Mouse (Mus musculus) hindbrain, embryonic 14.5 days (tissue): ENCODE measurements around the gene Optc. TPM values are rescaled to one million over a fixed set of nuclear protein-coding genes. Genes with fewer than 3 reads are reported as not detected.

Experiments used
- ATAC-seq: fragments of 200-750 bp; cut with Nextera tagmentation; 2 replicates; pipeline ENCODE4 v1.8.0; 2017; ENCODE audit warnings: moderate number of reproducible peaks, mild to moderate bottlenecking, moderate TSS enrichment, moderate library complexity; ENCODE audit not compliant: low FRiP score
- DNase-seq: peaks from one replicate; pipeline ENCODE4 v3.0.0-alpha.2; 2015; ENCODE audit warnings: low spot score
- H3K27ac ChIP-seq: fragments of 300-500 bp; sonication (generic); 2 replicates; pipeline ENCODE4 v1.5.1; 2014; ENCODE audit warnings: mild to moderate bottlenecking, moderate library complexity
- H3K27me3 ChIP-seq: fragments of 300-500 bp; sonication (generic); 2 replicates; pipeline ENCODE4 v1.6.1; 2014; ENCODE audit warnings: mild to moderate bottlenecking, low read length, mixed read lengths; ENCODE audit not compliant: control insufficient read depth, insufficient read depth
- H3K36me3 ChIP-seq: fragments of 300-500 bp; sonication (generic); replicated peaks from 2 replicates; pipeline ENCODE4 v1.6.1; 2014; ENCODE audit not compliant: control insufficient read depth, insufficient read depth
- H3K4me1 ChIP-seq: fragments of 300-500 bp; sonication (generic); replicated peaks from 2 replicates; pipeline ENCODE4 v1.6.1; 2014; ENCODE audit warnings: antibody characterized with exemption, low read length, mixed read lengths; ENCODE audit not compliant: control insufficient read depth, insufficient read depth
- H3K4me2 ChIP-seq: fragments of 300-500 bp; sonication (generic); replicated peaks from 2 replicates; pipeline ENCODE4 v1.6.1; 2014; ENCODE audit warnings: mild to moderate bottlenecking, moderate library complexity
- H3K4me3 ChIP-seq: fragments of 300-500 bp; sonication (generic); replicated peaks from 2 replicates; pipeline ENCODE4 v1.5.1; 2014; ENCODE audit warnings: mild to moderate bottlenecking, low read length
- H3K9ac ChIP-seq: fragments of 300-500 bp; sonication (generic); 2 replicates; pipeline ENCODE4 v1.6.1; 2014
- H3K9me3 ChIP-seq: fragments of 300-500 bp; sonication (generic); 2 replicates; pipeline ENCODE4 v1.6.1; 2016; ENCODE audit warnings: low read length; ENCODE audit not compliant: control insufficient read depth
- WGBS: fragments of 180-500 bp; shearing (Covaris S2); extraction: QIAGEN DNeasy Blood & Tissue Kit; methylation state at CpG from one replicate; pipeline ENCODE4 v1.1.7; 2014; 5-methylcytosine and 5-hydroxymethylcytosine counted together
- polyA plus RNA-seq: library from polyadenylated mRNA; unstranded; fragments of >200 nt; fragmentation: Nextera tagmentation; extraction: Ambion mirVana; gene quantifications from 2 replicates; pipeline ENCODE4 v1.2.1, GENCODE M21; 2014

Optc gene
- polyA plus RNA-seq: 3.2 TPM in 2 replicates

DNA sequence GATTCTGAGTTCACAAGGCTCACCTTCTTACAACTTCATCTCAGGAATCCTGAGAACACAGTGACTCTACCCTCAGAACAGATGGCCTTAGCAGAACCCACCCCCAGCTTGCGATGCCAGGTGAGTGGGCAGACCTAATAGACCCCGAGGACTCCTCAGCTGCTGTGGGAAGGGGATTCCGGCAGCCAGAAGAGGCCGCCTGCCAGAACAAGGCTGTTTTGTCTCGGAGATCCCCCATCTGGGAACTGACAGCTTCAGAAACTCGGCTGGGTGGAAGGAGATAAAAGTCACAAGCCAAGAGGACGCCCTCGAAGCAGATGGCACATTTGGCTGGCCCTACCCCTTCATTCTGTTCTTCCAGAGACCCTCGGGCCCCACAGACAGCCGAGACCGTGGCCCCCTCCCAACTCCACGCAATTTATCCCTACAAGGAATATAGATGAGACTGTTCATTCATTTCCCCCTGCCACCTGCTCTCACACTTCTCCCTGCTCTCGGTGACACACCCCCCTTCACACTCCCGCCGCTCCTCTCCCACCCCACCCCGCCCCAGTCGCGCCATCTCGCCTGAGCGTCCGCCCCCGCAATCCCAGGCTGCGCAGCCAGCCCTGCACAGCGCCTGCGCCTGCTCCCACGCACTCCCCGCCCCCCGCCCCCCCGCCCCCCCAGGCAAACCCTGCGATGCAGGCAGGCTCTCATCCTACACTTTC, at the start of gene Optc:
Gene Optc (minus strand): TSS at position 51 of the 710 bp plus-strand sequence.
- H3K36me3 ChIP-seq: no peaks in the 10 kb centered on the region
- H3K9me3 ChIP-seq: no peaks in the 10 kb centered on the region

DNA sequence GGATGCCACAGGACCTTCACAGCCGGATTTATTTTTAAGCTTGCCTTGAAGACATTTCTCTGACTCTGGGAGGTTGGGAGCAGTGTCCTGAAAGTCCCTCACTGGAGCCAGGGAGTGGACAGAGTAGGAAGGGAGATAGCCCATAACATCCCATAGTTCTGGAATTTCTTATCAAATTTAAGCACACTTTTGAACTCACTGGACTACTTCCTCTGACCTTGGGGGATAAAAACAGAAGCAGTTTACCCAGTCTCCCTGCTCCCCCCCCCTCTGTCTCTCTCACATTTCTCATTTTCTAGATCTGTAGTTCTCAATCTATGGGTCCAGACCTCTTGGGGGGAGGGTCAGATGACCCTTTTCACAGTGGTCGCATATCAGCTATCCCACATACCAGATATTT, 46.2 kb upstream of the Optc start:
- H3K27ac ChIP-seq: peak overlapping the region; percentile 47; the same call in 1 of the 2 replicates
- no peak overlapping the region for H3K4me3 ChIP-seq
- 74% methylated on average over 2 of the region's 2 CpGs for WGBS
- no peaks in the 10 kb centered on the region for H3K36me3 ChIP-seq
- no peaks in the 10 kb centered on the region for H3K27me3 ChIP-seq
- no peaks in the 10 kb centered on the region for H3K9me3 ChIP-seq
- DNase-seq (no peak), ATAC-seq (no peak)
- H3K4me2 ChIP-seq: no peak overlapping the region
- H3K4me1 ChIP-seq: peaks cover 6% of the 10 kb centered on the region; the same call in 1 of the 2 replicates
- H3K9ac ChIP-seq: no peak overlapping the region

More for the DNA sequence above, at the start of gene Optc:
- DNase-seq (peak; percentile 72), ATAC-seq (peak; percentile 89)
- Histone ChIP-seq H3K27ac (peak within 1 kb of the TSS; percentile 83), H3K4me2 (peak within 1 kb of the TSS; percentile 89), H3K9ac (peak within 1 kb of the TSS; percentile 68), H3K27me3 (0 out of 2 replicates have a peak, but pooled peaks cover 3% of the 10 kb centered on the region), H3K4me1 (peaks cover 27% of the 10 kb centered on the region), H3K4me3 (peak within 1 kb of the TSS; percentile 38)
- WGBS: 1% methylated on average over 30 of the region's 30 CpGs

DNA sequence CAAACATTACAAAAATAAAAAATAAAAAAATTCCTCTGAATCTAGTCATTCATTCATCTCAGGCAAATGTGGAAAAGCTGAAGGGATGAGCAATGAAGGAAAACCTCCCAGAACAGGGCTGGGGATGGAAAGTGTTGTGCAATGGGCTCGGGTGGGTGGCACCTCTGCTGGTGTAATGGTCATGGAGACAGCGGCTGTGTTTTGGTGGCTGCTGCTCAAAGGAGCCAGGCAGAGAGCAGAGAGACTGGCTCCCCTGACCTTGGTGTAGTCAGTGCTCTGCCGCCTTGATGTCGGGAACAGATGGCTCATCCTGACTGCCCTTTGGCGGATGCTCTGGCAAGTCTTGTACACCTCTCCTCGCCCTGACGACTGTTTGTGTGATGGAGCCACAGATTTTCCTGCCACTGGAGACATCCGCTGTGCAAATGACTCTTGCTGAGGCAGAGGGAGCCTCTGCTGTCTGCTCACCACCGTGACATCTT, 45.5 kb upstream of the Optc start:
- no peak overlapping the region for H3K9ac ChIP-seq
- no peak for DNase-seq
- no peaks in the 10 kb centered on the region for H3K9me3 ChIP-seq
- H3K36me3 ChIP-seq: no peaks in the 10 kb centered on the region
- no peak overlapping the region for H3K4me3 ChIP-seq
- H3K27me3 ChIP-seq: no peaks in the 10 kb centered on the region
- H3K4me2 ChIP-seq: no peak overlapping the region; the same call in 1 of the 2 replicates
- H3K4me1 ChIP-seq: peaks cover 6% of the 10 kb centered on the region; the same call in 1 of the 2 replicates
- no peak for ATAC-seq
- H3K27ac ChIP-seq: peak overlapping the region; percentile 47; the same call in 1 of the 2 replicates
- WGBS: 47% methylated on average over 9 of the region's 9 CpGs

DNA sequence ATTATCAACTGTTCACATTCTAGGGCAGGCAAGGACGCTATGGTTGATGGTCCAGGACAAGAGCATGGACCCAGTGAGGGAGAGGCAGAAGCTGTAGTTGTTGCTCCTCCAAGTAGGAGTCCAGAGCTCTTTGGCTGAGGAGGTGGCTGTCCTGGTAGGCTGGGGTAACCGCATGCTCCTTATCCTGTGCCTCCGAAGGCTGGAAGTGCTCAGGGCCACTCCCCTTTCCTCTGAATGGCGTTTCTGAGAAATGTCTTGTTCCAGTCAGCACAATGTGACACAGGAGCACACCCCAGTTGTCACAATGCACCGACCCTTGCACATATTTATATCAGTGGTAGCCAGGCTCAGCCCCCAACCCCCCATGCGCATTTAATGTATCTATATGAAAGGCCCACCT, 43.8 kb upstream of the Optc start:
- ATAC-seq (no peak), DNase-seq (no peak)
- Histone ChIP-seq H3K4me1 (peaks cover 6% of the 10 kb centered on the region; the same call in 1 of the 2 replicates), H3K27ac (no peak overlapping the region), H3K9me3 (no peaks in the 10 kb centered on the region), H3K27me3 (no peaks in the 10 kb centered on the region), H3K36me3 (no peaks in the 10 kb centered on the region), H3K4me2 (no peak overlapping the region), H3K4me3 (no peak overlapping the region), H3K9ac (no peak overlapping the region)
- WGBS: 69% methylated on average over 6 of the region's 6 CpGs

DNA sequence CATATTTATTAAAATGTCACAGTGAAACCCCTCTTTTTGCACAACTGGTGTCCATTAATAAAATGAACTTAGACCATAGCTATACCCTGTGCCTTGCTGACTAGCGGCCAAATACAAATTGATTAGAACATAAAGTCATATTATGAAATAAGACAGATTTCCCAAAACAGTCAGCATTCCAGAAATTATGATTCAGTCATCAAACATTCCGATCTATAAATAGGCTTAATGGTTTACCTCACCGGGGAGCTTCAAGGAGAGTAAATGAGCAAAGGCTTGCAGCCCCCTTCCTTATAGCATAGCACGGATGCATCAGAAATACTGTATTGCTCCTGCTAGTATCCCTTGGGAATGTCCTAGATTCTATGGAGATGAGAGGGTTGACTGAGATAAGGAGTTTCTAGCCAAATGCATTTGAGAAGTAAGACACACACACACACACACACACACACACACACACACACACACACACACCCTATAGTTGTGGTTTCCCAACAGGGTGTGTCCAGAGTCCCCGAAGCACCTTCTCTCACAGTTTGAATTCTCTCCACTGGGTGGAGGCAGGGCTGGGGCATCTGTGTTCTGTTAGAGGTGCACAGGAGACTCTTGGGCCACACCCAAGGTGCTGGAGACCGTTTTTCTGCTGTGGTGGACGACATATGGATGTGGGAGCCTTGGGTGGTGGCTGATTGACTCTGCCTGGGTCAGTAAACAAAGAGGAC, 42.4 kb upstream of the Optc start:
- 70% methylated on average over 7 of the region's 7 CpGs for WGBS
- DNase-seq (no peak), ATAC-seq (no peak)
- no peak overlapping the region for H3K4me3 ChIP-seq
- H3K27me3 ChIP-seq: no peaks in the 10 kb centered on the region
- no peak overlapping the region for H3K27ac ChIP-seq
- peaks cover 6% of the 10 kb centered on the region; the same call in 1 of the 2 replicates for H3K4me1 ChIP-seq
- H3K9ac ChIP-seq: no peak overlapping the region
- H3K9me3 ChIP-seq: no peaks in the 10 kb centered on the region
- no peak overlapping the region for H3K4me2 ChIP-seq
- no peaks in the 10 kb centered on the region for H3K36me3 ChIP-seq

DNA sequence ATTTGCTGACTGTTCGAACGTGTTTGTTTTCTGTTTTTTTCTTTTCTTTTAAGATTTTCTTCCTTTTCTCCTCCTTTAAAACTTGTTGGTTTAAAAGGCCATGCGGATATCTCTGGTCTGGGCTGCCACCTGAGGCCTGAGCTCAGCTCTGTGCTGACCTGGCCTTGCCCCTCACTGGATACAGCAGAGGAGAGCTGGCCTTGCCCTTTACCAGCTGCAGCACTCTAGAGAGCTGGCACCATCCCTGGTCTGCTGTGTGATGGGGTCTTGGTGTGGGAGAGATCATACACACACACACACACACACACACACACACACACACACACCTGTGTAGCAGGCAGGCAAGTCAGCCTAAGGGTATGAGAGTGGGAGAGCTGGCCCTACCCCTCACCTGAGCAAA, 37.3 kb upstream of the Optc start:
- no peaks in the 10 kb centered on the region for H3K9me3 ChIP-seq
- no peak overlapping the region for H3K4me3 ChIP-seq
- WGBS: 93% methylated on average over 3 of the region's 3 CpGs
- H3K4me2 ChIP-seq: no peak overlapping the region
- no peak for DNase-seq
- H3K4me1 ChIP-seq: no peaks in the 10 kb centered on the region
- no peak overlapping the region for H3K27ac ChIP-seq
- no peaks in the 10 kb centered on the region for H3K36me3 ChIP-seq
- H3K27me3 ChIP-seq: no peaks in the 10 kb centered on the region
- no peak for ATAC-seq
- no peak overlapping the region for H3K9ac ChIP-seq

DNA sequence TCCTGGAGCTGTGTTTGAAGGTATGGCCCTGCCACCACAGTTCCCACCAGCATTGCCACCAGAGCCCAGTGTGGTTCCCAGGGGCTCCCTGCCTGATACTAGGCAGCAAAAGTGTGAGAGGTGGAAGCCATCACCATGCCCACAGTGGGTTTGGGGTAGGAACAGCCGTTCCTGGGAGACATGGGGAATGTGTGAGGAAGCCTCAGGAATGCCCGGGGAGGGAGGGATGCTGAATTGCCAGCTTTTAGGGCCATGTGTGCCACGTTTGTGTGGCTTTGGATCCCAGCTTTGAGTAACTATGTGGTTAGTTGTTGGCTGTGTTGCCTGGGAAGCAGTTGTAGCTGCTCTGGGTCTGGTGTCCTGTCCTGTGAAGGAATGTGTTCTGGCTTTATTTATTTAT, 34.1 kb upstream of the Optc start:
- no peaks in the 10 kb centered on the region for H3K4me1 ChIP-seq
- H3K27ac ChIP-seq: no peak overlapping the region
- ATAC-seq (no peak), DNase-seq (no peak)
- H3K9me3 ChIP-seq: no peaks in the 10 kb centered on the region
- WGBS: 83% methylated on average over 3 of the region's 3 CpGs
- no peak overlapping the region for H3K9ac ChIP-seq
- no peaks in the 10 kb centered on the region for H3K27me3 ChIP-seq
- H3K36me3 ChIP-seq: no peaks in the 10 kb centered on the region
- no peak overlapping the region for H3K4me2 ChIP-seq
- H3K4me3 ChIP-seq: no peak overlapping the region

DNA sequence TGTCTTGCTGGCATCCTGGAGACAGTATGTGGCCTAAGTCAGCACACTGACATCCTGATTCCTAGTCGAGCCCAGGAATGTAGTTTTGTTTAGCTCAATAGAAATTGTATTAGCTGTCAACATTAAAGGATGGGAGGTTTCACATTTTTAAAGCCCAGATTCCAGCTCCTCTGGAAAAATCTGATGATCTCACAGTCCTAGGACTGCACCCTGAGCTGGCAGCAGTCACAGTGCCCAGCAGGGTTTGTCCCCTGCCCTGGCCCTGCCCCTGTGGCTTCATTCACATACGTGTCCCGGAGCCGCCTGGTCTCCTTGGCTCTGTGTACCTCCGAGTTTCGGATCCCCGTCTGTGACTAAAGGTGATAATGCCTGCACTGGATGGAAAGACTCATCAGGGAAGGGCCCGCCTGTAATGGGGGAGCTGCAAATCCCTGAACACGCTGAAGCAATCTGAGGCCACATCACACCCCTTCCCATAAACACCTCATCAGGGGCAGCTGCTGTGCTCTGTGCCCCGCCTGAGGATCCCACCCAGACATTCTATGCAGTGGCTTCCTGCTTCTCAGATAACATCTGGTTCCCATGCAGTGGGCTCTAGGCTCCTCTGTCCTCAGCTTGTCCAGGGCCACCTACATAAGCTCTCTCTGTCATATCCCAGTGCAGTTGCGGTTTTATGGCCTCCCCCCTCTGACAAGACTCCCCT, 33.5 kb upstream of the Optc start:
- Histone ChIP-seq H3K36me3 (no peaks in the 10 kb centered on the region), H3K4me1 (no peaks in the 10 kb centered on the region), H3K4me2 (no peak overlapping the region), H3K9me3 (no peaks in the 10 kb centered on the region), H3K27ac (no peak overlapping the region), H3K9ac (no peak overlapping the region), H3K27me3 (no peaks in the 10 kb centered on the region), H3K4me3 (no peak overlapping the region)
- no peak for DNase-seq
- 78% methylated on average over 11 of the region's 11 CpGs for WGBS
- no peak for ATAC-seq
